Mouse (Mus musculus): ENCODE results near the gene Olfr1355. TPM values are rescaled to one million over a fixed set of nuclear protein-coding genes. Genes with fewer than 3 reads are reported as not detected.
"Not testable (repeated sequence)": the region's sequence is repeated elsewhere in the genome, so short reads cannot be mapped to it uniquely, and the experiment has no call there.

The Olfr1355 gene
- not detected for polyA plus RNA-seq (2021)

DNA sequence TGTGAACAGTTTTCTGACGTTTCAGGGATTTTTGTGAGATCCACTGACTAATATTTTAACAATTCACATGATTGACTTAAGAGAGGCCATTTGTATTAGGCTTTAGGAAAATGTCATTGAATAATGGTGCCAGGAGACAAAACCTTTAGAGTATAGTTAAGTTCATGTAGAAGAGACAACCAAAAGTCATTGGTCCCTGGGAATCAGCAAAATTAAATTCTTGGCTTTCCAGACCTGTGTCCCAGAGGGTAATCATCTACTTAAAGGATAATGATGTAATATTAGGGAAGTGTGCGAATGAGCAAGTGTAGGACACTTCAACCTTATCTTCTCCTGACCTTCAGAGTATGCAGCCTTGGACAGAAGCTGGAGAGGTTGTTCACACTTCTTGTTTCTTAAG lies at the start of gene Olfr1355:
Gene Olfr1355 (plus strand): TSS at position 301 of the 400 bp plus-strand sequence.
- no peak for TF ChIP-seq CTCF (IDR thresholded peaks at IDR 0.05)
- CTCF ChIA-PET = no interaction called here
- DNase-seq (ENCODE audit: low read depth, low spot score) = no peak
- POLR2A ChIA-PET = no interaction called here
- H3K27me3 ChIP-seq = peaks cover 4% of the 10 kb centered on the region
- in situ Hi-C loops (cut with MboI; ENCODE audit: low pct_unique_long_range_greater_than_20kb) = no loop called here
- no peak for ATAC-seq

DNA sequence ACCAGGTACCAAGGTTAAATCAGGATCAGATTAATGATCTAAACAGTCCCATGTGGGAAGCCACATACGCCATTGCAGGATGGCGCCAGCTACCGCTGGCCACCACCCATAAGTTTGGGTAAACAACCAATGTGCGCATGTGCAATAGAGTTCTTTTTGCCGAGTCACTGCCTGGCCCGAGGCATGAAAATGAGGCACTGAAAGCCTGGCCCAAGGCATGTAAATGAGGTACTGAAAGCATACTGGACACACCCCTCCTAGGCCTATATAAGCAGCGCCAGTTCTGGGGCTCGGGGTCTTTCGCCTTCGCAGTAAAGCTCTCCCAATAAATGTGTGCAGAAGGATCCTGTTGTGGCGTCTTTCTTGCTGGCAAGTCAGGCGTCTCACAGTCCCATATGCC lies 34.9 kb upstream of the Olfr1355 start:
- DNase-seq (ENCODE audit: low read depth, low spot score); in situ Hi-C loops (cut with MboI; ENCODE audit: low pct_unique_long_range_greater_than_20kb); CTCF ChIA-PET; ATAC-seq; H3K27me3 ChIP-seq: not testable (repeated sequence)
- POLR2A ChIA-PET = interaction anchor here (0.6 kb wide), 1 partner anchor 112 kb away, joined by 3 read pairs; no protein-coding TSS in a partner anchor

DNA sequence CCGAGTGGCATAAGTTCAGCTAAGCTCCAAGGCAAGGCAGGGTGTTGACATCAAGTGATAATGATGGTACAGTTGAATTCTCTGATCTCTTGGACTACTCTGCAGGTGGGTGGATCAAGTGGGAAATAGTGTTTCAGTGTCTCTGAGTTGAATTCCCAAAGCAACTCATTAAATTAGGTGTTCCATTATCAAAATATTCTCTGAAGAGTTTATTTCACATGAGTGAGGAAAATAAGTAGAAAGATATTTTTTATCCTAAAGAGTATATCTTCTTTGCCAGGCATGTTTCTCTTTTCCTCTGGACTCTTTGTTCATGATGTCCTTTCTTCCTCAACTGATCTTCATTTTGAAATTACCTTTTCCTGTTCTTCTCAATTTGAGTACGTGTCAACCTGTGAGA lies 23.3 kb upstream of the Olfr1355 start, which contains the start of gene Olfr1356:
Gene Olfr1356 (minus strand): TSS at position 101 of the 400 bp plus-strand sequence.
- ATAC-seq = no peak
- CTCF ChIA-PET = no interaction called here
- in situ Hi-C loops (cut with MboI; ENCODE audit: low pct_unique_long_range_greater_than_20kb) = no loop called here
- POLR2A ChIA-PET = no interaction called here
- DNase-seq (ENCODE audit: low read depth, low spot score) = no peak
- H3K27me3 ChIP-seq = peaks cover 6% of the 10 kb centered on the region
- TF ChIP-seq CTCF (IDR thresholded peaks at IDR 0.05) = no peak

DNA sequence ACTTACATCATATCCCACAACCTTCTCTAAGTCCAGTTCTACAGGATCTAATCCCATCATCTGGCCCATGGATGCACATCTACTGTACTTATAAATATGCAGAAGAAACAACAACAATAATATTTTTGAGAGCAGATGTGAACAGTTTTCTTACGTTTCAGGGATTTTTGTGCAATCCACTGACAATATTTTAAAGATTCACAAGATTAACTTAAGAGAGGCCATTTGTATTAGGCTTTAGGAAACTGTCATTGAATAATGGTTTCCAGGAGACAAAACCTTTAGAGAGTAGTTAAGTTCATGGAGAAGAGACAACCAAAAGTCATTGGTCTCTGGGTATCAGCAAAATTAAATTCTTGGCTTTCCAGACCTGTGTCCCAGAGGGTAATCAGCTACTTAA lies 37.5 kb downstream of the Olfr1355 start, which contains the start of gene Olfr1354:
Gene Olfr1354 (plus strand): TSS at position 301 of the 400 bp plus-strand sequence.
- H3K27me3 ChIP-seq; DNase-seq (ENCODE audit: low read depth, low spot score); ATAC-seq; POLR2A ChIA-PET; in situ Hi-C loops (cut with MboI; ENCODE audit: low pct_unique_long_range_greater_than_20kb); CTCF ChIA-PET: not testable (repeated sequence)

Other genes starting within 250 kb of the Olfr1355 start
- 0.04 TPM for gene Casp14, start 157.2 kb upstream of the Olfr1355 start, polyA plus RNA-seq (2021)
- gene Ccdc105, start 122.5 kb upstream of the Olfr1355 start, polyA plus RNA-seq (2021) = not detected
- gene Slc1a6, start 95.0 kb upstream of the Olfr1355 start, polyA plus RNA-seq (2021) = 0.45 TPM
- gene Olfr1356, start 23.4 kb upstream of the Olfr1355 start, polyA plus RNA-seq (2021) = not detected
- gene Olfr1354, start 37.6 kb downstream of the Olfr1355 start, polyA plus RNA-seq (2021) = not detected
- not detected for gene Olfr8, start 75.1 kb downstream of the Olfr1355 start, polyA plus RNA-seq (2021)
- not detected for gene Olfr1353, start 87.8 kb downstream of the Olfr1355 start, polyA plus RNA-seq (2021)
- gene Olfr1352, start 105.5 kb downstream of the Olfr1355 start, polyA plus RNA-seq (2021) = not detected
- not detected for gene Olfr1351, start 136.9 kb downstream of the Olfr1355 start, polyA plus RNA-seq (2021)
- gene Olfr57, start 153.2 kb downstream of the Olfr1355 start, polyA plus RNA-seq (2021) = not detected
- gene 2610008E11Rik, start 222.1 kb downstream of the Olfr1355 start, polyA plus RNA-seq (2021) = 13.4 TPM

All from Patski (cell line).